Mouse (Mus musculus) heart, adult 2 months (tissue): ENCODE measurements at regions not wholly inside any gene's neighbourhood (a gene's known extent, or its start where the extent isn't known, plus 50 kb on each side); places are given as distances from the start of the nearest gene placed in this dataset.

ENCODE experiments used
- CTCF ChIP-seq: fragments of 200-600 bp; IDR thresholded peaks from 2 replicates; pipeline ENCODE4 v1.8.1; 2022; ENCODE audit warnings: antibody characterized with exemption, mild to moderate bottlenecking, moderate library complexity
- EP300 ChIP-seq: fragments of 200-500 bp; IDR thresholded peaks from 2 replicates; pipeline ENCODE4 v1.6.1; 2011; ENCODE audit warnings: low read depth, low read length, control low read depth; ENCODE audit not compliant: insufficient read depth
- POLR2A ChIP-seq: fragments of 200-500 bp; IDR thresholded peaks from 2 replicates; pipeline ENCODE4 v1.6.1; 2011; ENCODE audit warnings: mild to moderate bottlenecking, low read depth, low read length, control low read depth; ENCODE audit not compliant: insufficient read depth

GRCm38 (mm10) chr7:70588061-70588460 lies 221.5 kb upstream of the Nr2f2 start:
- TF ChIP-seq POLR2A (no peak), CTCF (no peak), EP300 (no peak)
